Mouse (Mus musculus) ovary, adult 10 weeks (tissue): ENCODE measurements around the gene St6galnac5. TPM values are rescaled to one million over a fixed set of nuclear protein-coding genes. Genes with fewer than 3 reads are reported as not detected.

ENCODE experiments used
- polyA plus RNA-seq: library from polyadenylated mRNA; stranded (reverse); fragments of 350-450 nt; fragmentation: Illumina TruSeq; extraction: RNeasy Lipid Tissue Mini Kit (QIAGEN cat#74804); gene quantifications from one replicate; pipeline ENCODE4 v1.2.3, GENCODE M21; 2014

St6galnac5 gene
- polyA plus RNA-seq: 0.54 TPM

DNA sequence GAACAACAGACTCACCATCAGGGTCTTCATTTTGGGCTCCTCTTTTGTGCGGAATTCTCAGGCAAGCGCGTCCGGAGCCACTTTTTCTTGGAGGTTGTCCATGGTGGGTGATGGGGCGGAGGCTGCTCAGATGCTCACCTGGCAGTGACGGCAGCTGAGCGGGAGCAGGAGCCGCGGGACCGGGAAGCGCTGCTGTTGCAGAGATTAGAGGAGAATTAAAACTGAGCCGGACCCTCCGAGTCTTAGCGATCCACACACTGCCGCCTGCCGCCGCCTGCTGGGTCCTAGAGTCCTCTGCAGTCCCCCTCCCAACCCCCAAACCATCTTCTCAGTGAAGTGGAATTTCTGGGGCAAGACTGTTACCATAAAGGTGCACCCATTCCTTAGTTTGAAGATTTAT, at the start of gene St6galnac5:
Gene St6galnac5 (minus strand): TSS at position 259 of the 400 bp plus-strand sequence.

